Mouse (Mus musculus): ENCODE results near the gene Polr2l. TPM values are rescaled to one million over a fixed set of nuclear protein-coding genes. Genes with fewer than 3 reads are reported as not detected.

Gene Polr2l
- 44.0 TPM for polyA plus RNA-seq (2014; fragmentation: Illumina TruSeq; extraction: RNeasy Lipid Tissue Mini Kit (QIAGEN cat#74804); ENCODE audit: insufficient read depth, low read depth, low replicate concordance)

DNA sequence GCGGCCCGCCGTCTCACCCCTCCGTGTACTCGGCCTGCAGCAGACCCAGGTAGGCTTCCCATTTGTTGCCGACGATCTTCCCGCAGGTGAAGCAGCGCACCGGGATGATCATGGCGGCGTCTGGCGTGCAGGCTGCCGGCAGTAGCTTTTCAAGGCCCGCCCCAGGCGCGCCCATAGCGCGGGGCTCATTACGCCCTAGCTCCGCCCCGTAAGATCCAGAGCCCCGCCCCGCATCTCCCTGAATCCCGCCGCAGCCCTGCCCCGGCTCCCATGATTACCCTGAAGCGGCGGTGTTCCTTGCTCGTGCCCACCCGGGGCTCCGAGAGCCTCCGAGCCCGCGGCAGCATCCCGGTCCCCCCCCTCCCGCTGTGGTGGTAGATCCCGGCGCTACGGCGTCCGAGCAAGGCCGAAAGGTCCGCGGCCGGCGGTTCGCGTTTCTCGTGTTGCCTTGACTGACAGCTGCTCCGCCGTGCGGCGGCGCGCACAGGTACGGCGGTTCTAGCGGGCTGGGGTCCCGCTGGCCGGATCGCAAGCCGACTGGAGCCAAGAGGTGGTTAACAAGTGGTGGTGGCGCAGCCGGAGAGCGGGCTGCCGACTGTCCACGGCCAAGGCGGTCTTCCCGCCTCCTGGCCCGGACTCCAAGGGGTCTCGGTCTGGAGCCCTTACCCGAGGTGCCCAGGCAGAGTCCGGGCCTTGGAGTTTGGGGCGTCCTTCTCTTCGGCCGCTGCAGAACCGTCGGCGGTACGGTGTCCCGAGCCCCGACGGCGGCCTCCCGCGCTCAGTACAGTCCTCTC, at the start of gene Polr2l, which contains the start of gene Tspan4:
Gene Polr2l, minus strand, starts transcription at position 122 of the 794 bp plus-strand sequence.
Gene Tspan4, plus strand, starts transcription at position 230 of the 794 bp plus-strand sequence.

DNA sequence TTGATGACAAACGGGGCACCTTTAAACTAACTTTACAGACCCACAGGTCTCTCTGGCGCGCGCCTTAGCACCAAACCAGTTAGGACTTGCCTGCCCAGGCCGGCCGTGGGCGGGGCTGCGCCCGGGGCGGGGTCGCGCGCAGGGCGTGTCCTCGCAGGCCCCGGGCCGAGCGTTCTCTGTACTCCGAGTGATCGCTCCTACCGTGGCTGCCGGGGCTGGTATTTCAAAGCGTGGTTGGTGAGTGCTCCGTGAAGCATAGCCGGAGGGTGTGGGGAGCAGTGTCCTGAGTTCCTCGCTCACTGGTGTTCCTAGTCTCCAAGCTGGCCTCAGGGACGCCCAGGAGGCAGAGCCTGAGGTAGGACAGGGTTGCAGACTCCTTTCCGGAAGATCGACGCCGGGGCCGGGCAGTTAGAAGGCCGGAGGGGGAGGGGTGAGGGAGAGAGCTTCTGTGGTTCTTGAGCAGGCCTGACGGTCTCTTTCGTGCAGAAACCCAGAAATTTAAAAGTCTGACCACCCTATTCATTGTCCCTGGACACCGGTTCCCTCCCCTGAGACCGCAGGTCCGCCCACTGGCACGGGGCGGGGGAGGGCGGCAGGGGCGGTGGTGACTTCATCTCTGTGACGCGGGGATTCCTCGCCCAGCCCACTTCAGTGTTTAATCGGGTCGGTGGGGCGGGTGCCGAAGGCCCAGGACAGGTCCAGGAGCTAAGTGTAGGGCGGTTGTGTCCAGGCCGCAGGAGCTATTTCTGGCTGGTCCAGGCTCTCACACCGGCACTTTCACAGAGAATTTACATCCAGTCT, 7.5 kb downstream of the Polr2l start, which contains the start of gene Cd151:
Gene Cd151, plus strand, starts transcription at position 163 of the 801 bp plus-strand sequence.

DNA sequence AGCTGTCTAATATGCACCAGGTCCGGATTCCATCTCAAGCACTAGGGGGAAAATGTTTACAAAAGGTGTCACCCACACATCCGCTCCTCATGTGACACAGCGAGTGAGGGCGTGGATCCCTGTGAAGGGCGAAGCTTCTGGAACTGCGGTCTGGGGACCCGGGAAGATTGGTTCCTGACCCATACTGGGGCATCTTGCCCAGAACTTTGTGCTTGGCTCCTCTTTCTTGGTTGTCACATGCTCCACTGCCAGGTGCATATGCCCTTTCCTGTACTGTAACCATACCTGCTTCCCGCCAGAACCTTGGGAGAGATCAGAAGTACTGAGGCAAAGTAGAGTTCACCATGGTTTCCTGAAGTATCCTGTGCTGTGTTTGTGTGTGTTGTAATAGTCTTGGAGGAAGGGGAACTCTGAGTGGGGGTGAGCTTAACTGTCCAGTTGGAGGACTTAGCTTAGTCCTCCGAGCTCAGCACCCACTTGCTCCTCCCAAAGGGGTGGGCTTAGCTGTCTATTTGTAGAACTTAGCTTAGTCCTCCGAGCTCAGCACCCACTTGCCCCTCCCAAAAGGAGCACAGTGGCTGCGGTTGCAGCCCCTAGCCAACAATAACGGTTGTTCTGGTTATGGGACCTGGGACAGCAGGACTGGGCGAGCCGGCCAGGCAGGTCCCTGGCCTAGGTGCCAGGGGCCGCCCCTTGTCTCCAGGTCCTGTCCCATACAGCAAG, 14.4 kb downstream of the Polr2l start, which contains the start of gene Cracr2b:
Gene Cracr2b, plus strand, starts transcription at position 704 of the 723 bp plus-strand sequence.

DNA sequence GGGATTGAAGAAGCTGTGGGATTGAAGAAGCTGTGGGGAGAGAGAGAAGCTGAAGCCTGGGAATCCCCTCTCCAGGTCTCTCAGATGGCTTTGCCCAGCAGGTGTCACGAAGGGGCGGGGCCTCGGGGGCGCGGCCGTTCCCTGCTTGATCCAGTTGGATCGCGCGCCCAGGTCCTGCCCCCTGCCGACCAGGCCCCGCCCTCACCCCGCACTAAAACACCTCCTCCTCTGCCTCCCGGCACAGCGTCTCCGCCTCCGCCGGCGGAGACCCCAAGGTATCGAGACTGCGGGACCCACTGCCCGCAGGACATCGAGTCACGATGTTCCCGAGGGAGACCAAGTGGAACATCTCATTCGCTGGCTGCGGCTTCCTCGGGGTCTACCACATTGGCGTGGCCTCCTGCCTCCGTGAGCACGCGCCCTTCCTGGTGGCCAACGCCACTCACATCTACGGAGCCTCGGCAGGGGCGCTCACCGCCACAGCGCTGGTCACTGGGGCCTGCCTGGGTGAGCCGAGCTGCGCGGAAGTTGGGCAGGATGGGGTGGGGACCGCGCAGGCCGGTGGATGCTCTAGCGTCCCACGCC, 19.9 kb downstream of the Polr2l start, which contains the start of gene Pnpla2:
Gene Pnpla2, plus strand, starts transcription at position 232 of the 585 bp plus-strand sequence.

DNA sequence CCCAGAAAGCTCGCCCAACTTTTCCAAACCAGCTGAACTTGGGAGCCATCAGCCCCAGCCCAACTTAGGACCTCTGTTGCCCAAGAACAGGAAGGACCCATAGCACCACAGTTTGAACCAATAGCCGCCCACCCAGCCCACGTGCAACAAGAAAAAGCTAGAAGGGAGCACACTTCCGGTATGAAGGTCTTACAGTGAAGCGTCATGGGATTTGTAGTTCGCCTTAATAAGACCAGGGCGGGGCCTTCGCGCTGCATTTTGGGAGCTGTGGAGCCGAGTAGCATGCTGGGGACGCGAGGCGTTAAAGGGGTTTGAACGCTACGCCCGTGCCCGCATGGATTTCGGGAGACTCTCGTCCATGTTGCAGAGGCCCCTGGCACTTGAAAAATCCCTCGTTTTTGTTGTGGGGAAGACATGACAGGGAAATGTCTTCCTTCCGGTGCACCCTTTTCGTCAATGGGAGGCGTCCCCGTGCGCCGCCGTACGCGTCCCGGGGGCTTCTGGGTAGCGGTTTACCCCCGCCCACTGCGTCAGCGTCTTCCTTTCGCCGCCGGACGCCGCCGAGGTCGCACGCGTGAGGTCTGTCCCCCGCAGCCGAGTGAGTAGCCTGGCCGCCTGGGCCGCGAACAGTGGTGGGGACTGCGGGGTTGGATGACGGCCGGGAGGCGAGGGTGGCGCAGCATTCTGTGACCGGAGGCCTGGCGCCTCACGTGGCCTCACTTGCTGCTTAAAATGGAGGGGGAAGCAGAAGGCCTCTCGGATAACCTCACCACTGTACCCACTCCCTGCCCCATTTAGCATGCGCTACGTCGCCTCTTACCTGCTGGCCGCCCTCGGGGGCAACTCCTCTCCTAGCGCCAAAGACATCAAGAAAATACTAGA, 27.6 kb downstream of the Polr2l start, which contains the start of gene Rplp2:
Gene Rplp2, plus strand, starts transcription at position 261 of the 882 bp plus-strand sequence.

DNA sequence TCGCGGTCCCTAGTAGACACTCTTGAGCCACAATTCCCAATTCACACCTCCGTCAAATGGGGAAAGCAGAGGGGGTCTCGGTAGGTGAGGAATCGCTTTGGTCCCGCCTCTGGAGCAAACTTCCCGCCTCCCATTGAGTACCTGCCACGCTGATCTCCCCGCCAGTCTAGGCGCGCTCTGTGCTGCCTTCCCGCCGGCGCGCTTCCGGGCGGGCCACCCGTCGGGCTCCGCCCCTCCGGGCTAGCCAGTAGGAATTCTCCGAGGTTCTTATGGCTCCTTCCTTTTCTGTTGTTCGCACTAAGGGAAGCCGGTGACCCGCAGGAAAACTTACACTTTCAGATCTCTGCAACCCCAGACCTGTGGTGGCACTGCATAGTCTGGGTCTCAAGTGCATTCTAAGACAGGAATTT, 31.1 kb downstream of the Polr2l start, which contains the start of gene Pidd1:
Gene Pidd1, minus strand, starts transcription at position 198 of the 410 bp plus-strand sequence.

DNA sequence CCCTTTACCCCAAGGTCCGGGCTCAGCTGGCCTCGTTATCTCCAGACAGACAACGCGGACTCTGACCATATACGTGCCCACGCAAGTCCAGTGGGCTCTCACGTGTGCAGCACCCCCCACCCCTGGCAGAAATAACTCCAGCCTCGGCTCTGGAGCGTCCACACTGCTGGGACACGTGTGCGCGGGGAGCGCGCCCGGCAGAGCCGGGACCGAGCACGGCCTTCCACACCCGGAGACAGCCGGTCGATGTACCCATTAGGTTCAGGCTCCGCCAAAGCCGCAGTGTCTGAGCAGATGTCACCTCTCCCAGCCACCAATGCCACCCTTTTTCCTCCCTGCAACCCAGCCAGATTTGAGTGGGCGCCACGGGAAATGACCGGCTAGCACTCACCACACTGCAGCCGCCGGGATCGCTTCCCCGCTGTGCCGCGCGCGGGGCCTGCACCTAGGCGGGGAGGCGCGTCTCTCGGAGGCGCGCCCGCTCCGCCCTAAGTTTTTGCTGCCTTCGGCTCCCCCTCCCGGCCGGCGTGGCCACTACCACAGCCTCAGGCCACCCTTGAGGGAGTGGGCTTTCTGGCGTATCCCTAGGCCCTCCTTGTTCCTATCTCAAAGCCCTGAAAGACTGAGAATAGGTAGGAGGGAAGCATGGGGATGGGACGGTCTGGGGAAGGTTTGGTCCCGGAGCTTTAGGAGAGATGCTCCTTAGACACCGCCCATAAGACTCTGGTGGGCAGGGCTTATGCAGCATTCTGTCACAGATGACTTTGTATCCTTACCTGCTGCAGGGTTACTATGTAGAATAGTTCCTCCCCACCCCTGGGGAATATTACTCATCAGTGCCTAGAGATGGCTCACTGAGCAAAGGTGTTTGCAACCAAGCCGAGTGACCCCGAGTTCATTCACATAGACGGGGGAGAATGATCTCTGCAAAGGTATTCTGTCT, 37.5 kb downstream of the Polr2l start, which contains the start of gene Slc25a22:
Gene Slc25a22, minus strand, starts transcription at position 715 of the 943 bp plus-strand sequence.

DNA sequence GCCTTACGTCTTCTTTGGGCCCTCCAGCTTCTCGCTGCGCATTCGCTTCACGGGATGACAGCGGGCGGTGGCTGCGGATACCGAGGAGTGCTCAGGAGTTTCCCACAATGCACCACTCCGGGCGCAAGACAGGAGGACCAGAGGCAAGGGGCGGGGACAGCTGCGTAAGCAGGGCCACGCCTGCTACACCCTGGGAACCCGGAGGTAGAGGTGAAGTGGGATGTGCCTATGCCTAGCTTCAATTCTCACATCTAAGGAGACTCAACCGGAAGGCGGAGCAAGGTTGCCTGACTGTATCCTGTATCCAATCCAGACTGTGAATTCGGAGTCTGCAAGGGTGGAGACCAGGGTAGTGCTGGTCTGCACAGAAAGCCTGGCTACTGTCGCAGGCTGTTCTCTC, 45.6 kb downstream of the Polr2l start, which contains the start of gene Cend1:
Gene Cend1, minus strand, starts transcription at position 182 of the 400 bp plus-strand sequence.

Other genes with a start within 250 kb of the Polr2l start
- 26.6 TPM for gene Phrf1, start 246.3 kb downstream of the Polr2l start, polyA plus RNA-seq (2014; fragmentation: Illumina TruSeq; extraction: RNeasy Lipid Tissue Mini Kit (QIAGEN cat#74804); ENCODE audit: insufficient read depth, low read depth, low replicate concordance)
- gene Irf7, start 208.7 kb downstream of the Polr2l start, polyA plus RNA-seq (2014; fragmentation: Illumina TruSeq; extraction: RNeasy Lipid Tissue Mini Kit (QIAGEN cat#74804); ENCODE audit: insufficient read depth, low read depth, low replicate concordance) = 21.8 TPM
- 0.23 TPM for gene Cdhr5, start 198.3 kb downstream of the Polr2l start, polyA plus RNA-seq (2014; fragmentation: Illumina TruSeq; extraction: RNeasy Lipid Tissue Mini Kit (QIAGEN cat#74804); ENCODE audit: insufficient read depth, low read depth, low replicate concordance)
- gene Sct, start 196.0 kb downstream of the Polr2l start, polyA plus RNA-seq (2014; fragmentation: Illumina TruSeq; extraction: RNeasy Lipid Tissue Mini Kit (QIAGEN cat#74804); ENCODE audit: insufficient read depth, low read depth, low replicate concordance) = not detected
- gene Drd4, start 183.1 kb downstream of the Polr2l start, polyA plus RNA-seq (2014; fragmentation: Illumina TruSeq; extraction: RNeasy Lipid Tissue Mini Kit (QIAGEN cat#74804); ENCODE audit: insufficient read depth, low read depth, low replicate concordance) = not detected
- gene Deaf1, start 147.4 kb downstream of the Polr2l start, polyA plus RNA-seq (2014; fragmentation: Illumina TruSeq; extraction: RNeasy Lipid Tissue Mini Kit (QIAGEN cat#74804); ENCODE audit: insufficient read depth, low read depth, low replicate concordance) = 20.4 TPM
- gene Tmem80, start 147.4 kb downstream of the Polr2l start, polyA plus RNA-seq (2014; fragmentation: Illumina TruSeq; extraction: RNeasy Lipid Tissue Mini Kit (QIAGEN cat#74804); ENCODE audit: insufficient read depth, low read depth, low replicate concordance) = 25.4 TPM
- 30.4 TPM for gene Eps8l2, start 136.3 kb downstream of the Polr2l start, polyA plus RNA-seq (2014; fragmentation: Illumina TruSeq; extraction: RNeasy Lipid Tissue Mini Kit (QIAGEN cat#74804); ENCODE audit: insufficient read depth, low read depth, low replicate concordance)
- gene Taldo1, start 82.9 kb downstream of the Polr2l start, polyA plus RNA-seq (2014; fragmentation: Illumina TruSeq; extraction: RNeasy Lipid Tissue Mini Kit (QIAGEN cat#74804); ENCODE audit: insufficient read depth, low read depth, low replicate concordance) = 203 TPM
- 24.6 TPM for gene Gatd1, start 61.0 kb downstream of the Polr2l start, polyA plus RNA-seq (2014; fragmentation: Illumina TruSeq; extraction: RNeasy Lipid Tissue Mini Kit (QIAGEN cat#74804); ENCODE audit: insufficient read depth, low read depth, low replicate concordance)
- gene Cend1, start 45.6 kb downstream of the Polr2l start, polyA plus RNA-seq (2014; fragmentation: Illumina TruSeq; extraction: RNeasy Lipid Tissue Mini Kit (QIAGEN cat#74804); ENCODE audit: insufficient read depth, low read depth, low replicate concordance) = 0.50 TPM
- gene Slc25a22, start 37.2 kb downstream of the Polr2l start, polyA plus RNA-seq (2014; fragmentation: Illumina TruSeq; extraction: RNeasy Lipid Tissue Mini Kit (QIAGEN cat#74804); ENCODE audit: insufficient read depth, low read depth, low replicate concordance) = 12.9 TPM
- 0.81 TPM for gene Pidd1, start 31.1 kb downstream of the Polr2l start, polyA plus RNA-seq (2014; fragmentation: Illumina TruSeq; extraction: RNeasy Lipid Tissue Mini Kit (QIAGEN cat#74804); ENCODE audit: insufficient read depth, low read depth, low replicate concordance)
- 1,656 TPM for gene Rplp2, start 27.8 kb downstream of the Polr2l start, polyA plus RNA-seq (2014; fragmentation: Illumina TruSeq; extraction: RNeasy Lipid Tissue Mini Kit (QIAGEN cat#74804); ENCODE audit: insufficient read depth, low read depth, low replicate concordance)
- gene Pnpla2, start 19.9 kb downstream of the Polr2l start, polyA plus RNA-seq (2014; fragmentation: Illumina TruSeq; extraction: RNeasy Lipid Tissue Mini Kit (QIAGEN cat#74804); ENCODE audit: insufficient read depth, low read depth, low replicate concordance) = 109 TPM
- 126 TPM for gene Cracr2b, start 14.0 kb downstream of the Polr2l start, polyA plus RNA-seq (2014; fragmentation: Illumina TruSeq; extraction: RNeasy Lipid Tissue Mini Kit (QIAGEN cat#74804); ENCODE audit: insufficient read depth, low read depth, low replicate concordance)
- 213 TPM for gene Cd151, start 7.7 kb downstream of the Polr2l start, polyA plus RNA-seq (2014; fragmentation: Illumina TruSeq; extraction: RNeasy Lipid Tissue Mini Kit (QIAGEN cat#74804); ENCODE audit: insufficient read depth, low read depth, low replicate concordance)
- gene Tspan4, start 108 bp upstream of the Polr2l start, polyA plus RNA-seq (2014; fragmentation: Illumina TruSeq; extraction: RNeasy Lipid Tissue Mini Kit (QIAGEN cat#74804); ENCODE audit: insufficient read depth, low read depth, low replicate concordance) = 42.4 TPM
- gene Chid1, start 64.7 kb upstream of the Polr2l start, polyA plus RNA-seq (2014; fragmentation: Illumina TruSeq; extraction: RNeasy Lipid Tissue Mini Kit (QIAGEN cat#74804); ENCODE audit: insufficient read depth, low read depth, low replicate concordance) = 17.6 TPM
- 28.1 TPM for gene Ap2a2, start 87.0 kb upstream of the Polr2l start, polyA plus RNA-seq (2014; fragmentation: Illumina TruSeq; extraction: RNeasy Lipid Tissue Mini Kit (QIAGEN cat#74804); ENCODE audit: insufficient read depth, low read depth, low replicate concordance)
- not detected for gene Muc6, start 180.2 kb upstream of the Polr2l start, polyA plus RNA-seq (2014; fragmentation: Illumina TruSeq; extraction: RNeasy Lipid Tissue Mini Kit (QIAGEN cat#74804); ENCODE audit: insufficient read depth, low read depth, low replicate concordance)
- 0.23 TPM for gene Muc2, start 215.2 kb upstream of the Polr2l start, polyA plus RNA-seq (2014; fragmentation: Illumina TruSeq; extraction: RNeasy Lipid Tissue Mini Kit (QIAGEN cat#74804); ENCODE audit: insufficient read depth, low read depth, low replicate concordance)